Mouse (Mus musculus): ENCODE results near the gene Bcdin3d. TPM values are rescaled to one million over a fixed set of nuclear protein-coding genes. Genes with fewer than 3 reads are reported as not detected.

The Bcdin3d gene
- total and polyA plus RNA-seq, 3 experiments: 7.8 to 31.3 (median 13.7) TPM

DNA sequence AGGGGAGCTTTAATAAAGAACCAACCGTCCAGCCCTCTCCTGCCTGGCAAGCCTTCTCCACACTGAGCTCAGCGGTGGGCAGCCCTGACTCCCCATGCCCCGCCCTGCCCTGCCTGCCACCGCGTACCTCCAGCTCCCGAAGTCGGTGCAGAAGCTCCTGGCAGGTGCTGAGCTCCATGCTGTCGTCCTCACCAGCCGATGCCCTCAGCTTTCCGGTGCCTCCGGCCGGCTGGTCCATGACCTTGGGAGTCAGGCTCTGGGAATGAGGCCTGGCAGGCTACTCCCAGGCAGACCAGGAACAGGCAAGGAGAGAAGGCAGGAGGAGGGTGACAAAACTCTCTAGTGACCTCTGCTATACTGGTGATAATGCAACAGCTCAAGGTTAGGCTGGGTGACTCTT, 40.6 kb downstream of the Bcdin3d start:
- Histone ChIP-seq H3K79me2 (ENCODE audit: control insufficient read depth, insufficient read depth, low read length, poor library complexity) (no peaks in the 10 kb centered on the region), H3K9ac (ENCODE audit: control insufficient read depth, low read depth, low read length, poor library complexity, severe bottlenecking) (no peak overlapping the region), H3K36me3 (ENCODE audit: control insufficient read depth in 1 of 2, insufficient read depth in 2 of 2, low read length in 2 of 2) (no peaks in the 10 kb centered on the region), H3K27me3 (ENCODE audit: control insufficient read depth in 1 of 2, insufficient read depth in 2 of 2, low read length in 2 of 2) (no peaks in the 10 kb centered on the region), H3K4me3 (ENCODE audit: control insufficient read depth in 1 of 2, insufficient read depth in 1 of 2, low read depth in 2 of 2, low read length in 2 of 2) (no peak overlapping the region), H3K27ac (ENCODE audit: control insufficient read depth, low read depth, low read length) (no peak overlapping the region), H3K9me3 (replicated peaks; ENCODE audit: insufficient read depth, low read length) (no peaks in the 10 kb centered on the region), H3K4me1 (ENCODE audit: control insufficient read depth in 1 of 2, insufficient read depth in 2 of 2, low read length in 2 of 2) (no peaks in the 10 kb centered on the region)
- DNase-seq (ENCODE audit: low read depth, low spot score): no peak
- no peak for TF ChIP-seq ELF1 (IDR thresholded peaks at IDR 0.05; ENCODE audit: low read depth, low read length)
- no peak for TF ChIP-seq JUND (IDR thresholded peaks at IDR 0.05; ENCODE audit: low read depth, low read length)
- no peak for TF ChIP-seq NELFE (IDR thresholded peaks at IDR 0.05; ENCODE audit: low read depth, low read length)
- no peak for TF ChIP-seq EP300 (IDR thresholded peaks at IDR 0.05; ENCODE audit: low read depth in 1 of 2, low read length in 2 of 2)
- no peak for TF ChIP-seq ZNF384 (IDR thresholded peaks at IDR 0.05; ENCODE audit: low read depth, low read length)
- no peak for TF ChIP-seq MAX (IDR thresholded peaks at IDR 0.05; ENCODE audit: low read length)
- TF ChIP-seq NRF1 (IDR thresholded peaks at IDR 0.05; ENCODE audit: insufficient read depth, low read depth, low read length, poor library complexity, severe bottlenecking): no peak
- no peak for TF ChIP-seq POLR2A (IDR thresholded peaks at IDR 0.05; ENCODE audit: control insufficient read depth in 1 of 2, insufficient read depth in 1 of 2, low read depth in 1 of 2, low read length in 2 of 2, poor library complexity in 1 of 2)
- no peak for TF ChIP-seq TBP (IDR thresholded peaks at IDR 0.05; ENCODE audit: low read depth, low read length)
- no peak for TF ChIP-seq SMC3 (IDR thresholded peaks at IDR 0.05; ENCODE audit: low read depth, low read length)
- TF ChIP-seq GABPA (IDR thresholded peaks at IDR 0.05; ENCODE audit: low read depth, low read length): no peak
- no peak for TF ChIP-seq CHD1 (IDR thresholded peaks at IDR 0.05; ENCODE audit: low read depth, low read length)
- no peak for TF ChIP-seq MEF2A (IDR thresholded peaks at IDR 0.05; ENCODE audit: extremely low read depth, insufficient replicate concordance, low read depth, low read length, poor library complexity, severe bottlenecking)
- TF ChIP-seq ZKSCAN1 (IDR thresholded peaks at IDR 0.05; ENCODE audit: low read depth, low read length): no peak
- no peak for TF ChIP-seq CHD2 (IDR thresholded peaks at IDR 0.05; ENCODE audit: low read length)
- no peak for TF ChIP-seq TAL1 (IDR thresholded peaks at IDR 0.05; ENCODE audit: low read length)
- no peak for TF ChIP-seq TCF12 (IDR thresholded peaks at IDR 0.05; ENCODE audit: low read depth, low read length)
- TF ChIP-seq MAFK (IDR thresholded peaks at IDR 0.05; ENCODE audit: borderline replicate concordance, low read depth, low read length): no peak
- no peak for TF ChIP-seq SIN3A (IDR thresholded peaks at IDR 0.05; ENCODE audit: low read length)
- no peak for TF ChIP-seq USF2 (IDR thresholded peaks at IDR 0.05; ENCODE audit: borderline replicate concordance in 1 of 2, insufficient read depth in 1 of 2, low read depth in 1 of 2, low read length in 2 of 2)

- Histone ChIP-seq H3K4me1 (ENCODE audit: control insufficient read depth in 1 of 2, insufficient read depth in 2 of 2, low read length in 2 of 2) (no peaks in the 10 kb centered on the region), H3K4me3 (ENCODE audit: control insufficient read depth in 1 of 2, insufficient read depth in 1 of 2, low read depth in 2 of 2, low read length in 2 of 2) (no peak overlapping the region), H3K79me2 (ENCODE audit: control insufficient read depth, insufficient read depth, low read length, poor library complexity) (no peaks in the 10 kb centered on the region), H3K9ac (ENCODE audit: control insufficient read depth, low read depth, low read length, poor library complexity, severe bottlenecking) (no peak overlapping the region), H3K9me3 (replicated peaks; ENCODE audit: insufficient read depth, low read length) (no peaks in the 10 kb centered on the region), H3K27me3 (ENCODE audit: control insufficient read depth in 1 of 2, insufficient read depth in 2 of 2, low read length in 2 of 2) (no peaks in the 10 kb centered on the region), H3K27ac (ENCODE audit: control insufficient read depth, low read depth, low read length) (no peak overlapping the region), H3K36me3 (ENCODE audit: control insufficient read depth in 1 of 2, insufficient read depth in 2 of 2, low read length in 2 of 2) (no peaks in the 10 kb centered on the region)
- no peak for DNase-seq (ENCODE audit: low read depth, low spot score)
- TF ChIP-seq HCFC1 (IDR thresholded peaks at IDR 0.05; ENCODE audit: low read depth, low read length): no peak
Measured at GRCm38 (mm10) chr15:99433081-99433718, 41.3 kb downstream of the Bcdin3d start.
